Mouse (Mus musculus) left cerebral cortex, postnatal 10 days (tissue): ENCODE results near the gene Nnmt. TPM values are rescaled to one million over a fixed set of nuclear protein-coding genes. Genes with fewer than 3 reads are reported as not detected.

Experiments used
- DNase-seq, 2 experiments: peaks; one replicate each; pipeline ENCODE4 v3.0.0; 2021 to 2022; ENCODE audit warnings: low spot score in 2 of 2, mixed read lengths in 1 of 2; ENCODE audit errors: extremely low spot score in 1 of 2
- intact Hi-C: fragments of 180-260 bp; cut with DNase I; formaldehyde crosslinking; loops from one replicate; pipeline ENCODE4 v1.15.1; 2025
- total RNA-seq, 2 experiments: library from RNA; stranded (reverse); gene quantifications; 2 replicates each; pipeline ENCODE4 v1.2.3; 2021

The Nnmt gene
- total RNA-seq = 1 to 10 TPM; 8.0 to 9.7 TPM

GRCm38 (mm10) chr9:48604939-48605598, at the start of gene Nnmt:
TSS of gene Nnmt (minus strand) at chr9:48605153.
- intact Hi-C loops = no loop called here
- no peak for DNase-seq

- intact Hi-C loops = loop anchor here (5.0 kb wide), 1 partner anchor 183 kb away; the partner anchor contains the start of gene Zbtb16
Measured at GRCm38 (mm10) chr9:48654730-48655129, 49.8 kb upstream of the Nnmt start.

GRCm38 (mm10) chr9:48653399-48654070, 48.6 kb upstream of the Nnmt start:
- DNase-seq = no peak
- intact Hi-C loops = no loop called here

More at GRCm38 (mm10) chr9:48654730-48655129, 49.8 kb upstream of the Nnmt start:
- no peak for DNase-seq

- peak in 1 of 2 experiments; percentile 13 for DNase-seq
- intact Hi-C loops = no loop called here
Measured at GRCm38 (mm10) chr9:48652026-48652425, 47.1 kb upstream of the Nnmt start.

DNA sequence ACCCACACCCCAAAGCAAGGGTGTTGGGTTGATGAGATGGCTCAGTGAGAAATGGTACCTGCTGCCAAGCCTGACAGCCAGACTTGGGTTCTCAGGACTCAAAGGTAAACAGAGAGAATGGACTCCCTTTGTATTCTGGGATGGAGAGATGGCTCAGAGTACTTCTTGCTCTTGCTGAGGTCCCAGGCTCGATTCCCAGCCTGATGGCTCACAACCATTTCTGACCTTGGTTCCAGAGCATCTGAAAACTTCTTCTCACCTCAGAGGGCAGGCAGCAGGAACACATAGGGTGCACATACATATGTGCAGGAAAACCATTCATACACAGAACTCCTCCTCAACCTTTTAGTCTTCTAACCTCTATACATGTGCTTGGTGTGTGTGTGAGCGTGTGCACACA, 45.9 kb upstream of the Nnmt start:
- peak in 1 of 2 experiments; percentile 5 for DNase-seq

GRCm38 (mm10) chr9:48649851-48650685, 45.1 kb upstream of the Nnmt start:
- intact Hi-C loops = loop anchor here (10.0 kb wide), 1 partner anchor 835 kb away; the partner anchor contains the start of gene Ttc12
- peak in 1 of 2 experiments; percentile 10 for DNase-seq

More for the DNA sequence above, 45.9 kb upstream of the Nnmt start:
- intact Hi-C loops = no loop called here

DNA sequence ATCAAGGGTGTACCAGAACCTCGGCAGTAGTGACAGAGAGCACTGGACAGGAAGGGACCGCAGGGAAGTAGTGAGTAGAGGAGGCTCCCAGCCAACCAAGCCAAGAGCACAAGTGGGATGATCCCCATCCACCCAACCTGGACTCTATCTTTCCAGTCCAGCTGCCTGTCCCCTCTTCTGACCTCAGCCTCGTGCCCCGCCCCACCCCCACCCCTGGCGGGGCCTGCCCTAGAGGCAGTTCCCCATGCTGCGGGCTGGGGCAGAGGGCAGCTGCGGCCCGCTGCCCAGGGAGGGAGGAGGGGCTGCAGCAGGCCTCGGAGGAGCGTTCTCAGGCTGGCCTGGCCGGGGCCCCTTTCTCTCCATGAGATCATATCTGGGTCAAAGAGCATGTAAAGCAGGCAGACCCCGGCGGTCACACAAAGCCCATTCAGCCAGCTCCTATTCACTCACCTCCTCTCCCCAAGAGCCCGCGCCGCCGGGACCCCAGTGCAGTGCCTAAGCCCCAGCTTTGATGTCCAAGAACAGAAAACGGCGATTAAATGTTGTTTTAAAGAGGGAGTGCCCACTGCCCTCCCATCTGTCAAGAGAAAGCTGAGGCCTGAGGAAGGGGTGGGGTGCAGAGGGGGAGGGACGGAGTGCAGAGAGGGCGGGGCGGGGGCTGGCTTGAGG, 44.3 kb upstream of the Nnmt start:
- peak in 1 of 2 experiments; percentile 49 for DNase-seq
- intact Hi-C loops = loop anchor here (10.0 kb wide), 1 partner anchor 836 kb away; the partner anchor contains the start of gene Ttc12

- DNase-seq = peak in 1 of 2 experiments; percentile 17
- intact Hi-C loops = loop anchor here (10.0 kb wide), 1 partner anchor 836 kb away; the partner anchor contains the start of gene Ttc12
Measured at GRCm38 (mm10) chr9:48648285-48649097, 43.5 kb upstream of the Nnmt start.

GRCm38 (mm10) chr9:48647648-48648284, 42.8 kb upstream of the Nnmt start:
- peak in 1 of 2 experiments; percentile 17 for DNase-seq
- intact Hi-C loops = loop anchor here (2.0 to 10.0 kb wide), 3 partner anchors 213 to 837 kb away; partner anchors contain the start of gene Ttc12

GRCm38 (mm10) chr9:48646781-48647647, 42.1 kb upstream of the Nnmt start:
- DNase-seq = peak in 1 of 2 experiments; percentile 19
- intact Hi-C loops = loop anchor here (1.0 to 10.0 kb wide), 4 partner anchors 214 to 838 kb away; partner anchors contain the start of gene Ttc12

DNA sequence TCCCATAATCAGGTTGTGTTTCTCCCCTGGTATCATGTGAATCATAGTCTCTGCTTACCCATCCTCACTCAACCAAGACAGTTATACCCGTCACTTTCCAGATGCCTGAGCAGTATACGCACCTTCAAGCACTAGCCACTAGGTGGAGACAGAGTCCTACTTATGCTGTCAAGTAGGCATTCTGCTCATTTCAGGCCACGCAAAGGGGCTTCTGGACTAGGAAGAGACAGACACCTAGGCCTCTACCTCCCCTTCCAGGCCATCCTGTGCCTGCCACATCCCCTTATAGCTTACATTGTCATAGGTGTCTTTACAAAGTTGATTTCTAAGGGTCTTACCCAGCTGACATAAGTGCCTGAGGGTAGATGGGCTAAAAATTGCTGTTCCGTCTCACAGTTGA, 41.3 kb upstream of the Nnmt start:
- intact Hi-C loops = loop anchor here (1.0 to 10.0 kb wide), 4 partner anchors 215 to 839 kb away; partner anchors contain the start of gene Ttc12

DNA sequence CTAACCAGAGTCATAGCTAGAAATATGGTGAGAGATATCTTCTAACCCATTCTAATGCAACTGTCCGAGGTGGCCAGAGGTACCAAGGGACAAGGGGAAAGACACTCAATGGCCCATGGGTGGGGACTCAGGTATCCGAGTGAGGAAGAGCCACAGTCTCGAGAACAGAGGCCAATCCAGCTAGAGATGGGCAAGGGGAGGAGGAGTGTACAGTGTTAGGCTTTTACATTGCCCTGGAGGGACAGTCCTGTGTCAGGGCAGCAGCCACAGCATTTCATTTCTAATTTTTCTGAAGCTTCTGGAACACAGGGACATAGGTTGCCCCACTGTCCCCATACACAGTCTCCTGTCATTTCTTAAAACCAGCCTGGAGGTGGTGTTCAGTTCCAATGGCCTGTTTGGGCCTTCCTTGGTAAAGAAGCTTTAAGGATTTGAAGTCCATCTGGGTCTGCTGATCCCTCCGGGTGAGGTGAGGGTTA, 40.7 kb upstream of the Nnmt start:
- intact Hi-C loops = loop anchor here (1.0 to 10.0 kb wide), 5 partner anchors 215 to 839 kb away; partner anchors contain the start of gene Ttc12
- no peak for DNase-seq

More for the DNA sequence above, 41.3 kb upstream of the Nnmt start:
- DNase-seq = peak; percentile 67 to 86

DNA sequence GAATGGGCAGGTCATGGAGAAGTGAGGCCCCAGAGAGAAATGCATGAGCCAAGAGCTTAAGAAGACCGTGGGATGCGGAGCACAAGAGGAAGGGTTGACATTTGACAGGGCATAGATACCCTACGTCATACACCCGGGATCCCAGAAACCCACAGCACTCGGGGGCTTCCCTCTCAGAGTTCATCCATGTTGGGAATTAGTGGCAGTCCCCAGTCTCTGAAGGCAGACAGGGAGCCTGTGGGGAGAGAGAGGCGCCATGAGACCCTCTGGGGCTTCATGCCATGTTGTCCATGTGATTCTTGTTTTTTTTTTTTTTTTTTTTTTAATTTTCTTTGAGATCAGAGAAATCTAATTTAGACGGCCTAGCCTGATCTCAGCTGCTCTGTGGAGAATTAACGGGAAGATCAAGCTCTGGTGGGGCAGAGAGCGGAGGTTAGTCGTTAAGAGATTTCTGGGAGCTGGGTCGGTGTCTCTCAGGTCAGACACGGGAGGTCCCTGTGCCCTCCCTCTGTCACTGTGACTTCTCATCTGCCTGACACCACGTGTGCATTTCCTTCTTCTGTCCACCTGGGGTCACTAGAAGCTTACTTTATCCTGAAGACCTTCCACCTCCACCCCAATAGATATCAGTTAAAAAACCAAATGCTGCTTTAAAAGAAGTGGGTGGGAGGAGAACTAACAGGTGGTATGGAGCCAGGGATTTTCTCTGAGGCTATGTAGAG, 40.1 kb upstream of the Nnmt start:
- intact Hi-C loops = loop anchor here (1.0 to 10.0 kb wide), 2 partner anchors 327 to 840 kb away; partner anchors contain the start of gene Ttc12
- DNase-seq = peak in 1 of 2 experiments; percentile 46

- intact Hi-C loops = loop anchor here (10.0 kb wide), 1 partner anchor 840 kb away; the partner anchor contains the start of gene Ttc12
- DNase-seq = no peak
Measured at GRCm38 (mm10) chr9:48644376-48644775, 39.4 kb upstream of the Nnmt start.

DNA sequence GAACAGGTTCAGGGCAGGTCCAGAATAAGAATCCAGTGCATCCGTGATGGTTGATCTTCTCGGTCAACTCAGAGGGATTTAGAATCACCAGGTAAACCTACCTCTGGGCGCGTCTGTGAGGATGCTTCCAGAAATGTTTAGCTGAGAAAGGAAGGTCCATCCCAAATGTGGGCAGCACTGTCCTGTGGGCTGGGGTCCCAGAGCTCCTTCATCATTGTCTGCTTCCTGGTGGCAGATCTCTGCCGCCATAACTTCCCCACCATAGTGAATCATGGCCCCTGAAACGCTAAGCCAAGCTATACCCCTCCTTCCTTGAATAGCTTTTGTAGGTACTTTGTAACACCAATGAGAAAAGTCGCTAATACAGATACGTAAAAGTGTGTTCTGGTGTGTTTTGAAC, 36.7 kb upstream of the Nnmt start:
- no peak for DNase-seq
- intact Hi-C loops = loop anchor here (10.0 kb wide), 1 partner anchor 843 kb away; the partner anchor contains the start of gene Ttc12
